Mouse (Mus musculus) kidney, postnatal 0 days (tissue): ENCODE measurements around the gene Usp9x. TPM values are rescaled to one million over a fixed set of nuclear protein-coding genes. Genes with fewer than 3 reads are reported as not detected.

Source experiments
- ATAC-seq: fragments of 200-750 bp; cut with Nextera tagmentation; replicated peaks from 2 replicates; pipeline ENCODE4 v1.8.0; 2017; ENCODE audit warnings: low read depth, moderate number of reproducible peaks, moderate TSS enrichment, moderate library complexity; ENCODE audit not compliant: low FRiP score
- DNase-seq: peaks from one replicate; pipeline ENCODE4 v3.0.0-alpha.2; 2016; ENCODE audit warnings: low spot score
- H3K27ac ChIP-seq: fragments of 300-500 bp; sonication (generic); 2 replicates; pipeline ENCODE4 v1.5.1; 2014; ENCODE audit warnings: mild to moderate bottlenecking
- H3K27me3 ChIP-seq: fragments of 300-500 bp; sonication (generic); 2 replicates; pipeline ENCODE4 v1.6.1; 2014; ENCODE audit warnings: low read length, mixed read lengths; ENCODE audit not compliant: insufficient read depth
- H3K36me3 ChIP-seq: fragments of 300-500 bp; sonication (generic); 2 replicates; pipeline ENCODE4 v1.6.1; 2014; ENCODE audit warnings: low read length, mixed read lengths; ENCODE audit not compliant: insufficient read depth
- H3K4me1 ChIP-seq: fragments of 300-500 bp; sonication (generic); replicated peaks from 2 replicates; pipeline ENCODE4 v1.6.1; 2014; ENCODE audit warnings: antibody characterized with exemption, low read length, mixed read lengths; ENCODE audit not compliant: insufficient read depth
- H3K4me2 ChIP-seq: fragments of 300-500 bp; sonication (generic); 2 replicates; pipeline ENCODE4 v1.6.1; 2014; ENCODE audit warnings: mild to moderate bottlenecking, low read length, moderate library complexity, mixed read lengths
- H3K4me3 ChIP-seq: fragments of 300-500 bp; sonication (generic); replicated peaks from 2 replicates; pipeline ENCODE4 v1.5.1; 2014; ENCODE audit warnings: low read depth, low read length
- H3K9ac ChIP-seq: fragments of 300-500 bp; sonication (generic); 2 replicates; pipeline ENCODE4 v1.6.1; 2014; ENCODE audit warnings: low read depth, low read length
- H3K9me3 ChIP-seq: fragments of 300-500 bp; sonication (generic); replicated peaks from 2 replicates; pipeline ENCODE4 v1.6.1; 2016; ENCODE audit warnings: low read length, inconsistent platforms, mixed read lengths
- CTCF ChIP-seq: IDR thresholded peaks from 2 replicates; pipeline ENCODE4 v1.5.1; 2016; ENCODE audit warnings: antibody characterized with exemption, low read depth, mild to moderate bottlenecking, moderate library complexity
- WGBS: fragments of 180-500 bp; shearing (Covaris S2); extraction: QIAGEN DNeasy Blood & Tissue Kit; methylation state at CpG from one replicate; pipeline ENCODE4 v1.1.7; 2014; 5-methylcytosine and 5-hydroxymethylcytosine counted together
- polyA plus RNA-seq: library from polyadenylated mRNA; unstranded; fragments of >200 nt; fragmentation: Nextera tagmentation; extraction: Ambion mirVana; gene quantifications from 2 replicates; pipeline ENCODE4 v1.2.1, GENCODE M21; 2015

Usp9x gene
- 23.2 and 23.8 TPM in 2 replicates for polyA plus RNA-seq

DNA sequence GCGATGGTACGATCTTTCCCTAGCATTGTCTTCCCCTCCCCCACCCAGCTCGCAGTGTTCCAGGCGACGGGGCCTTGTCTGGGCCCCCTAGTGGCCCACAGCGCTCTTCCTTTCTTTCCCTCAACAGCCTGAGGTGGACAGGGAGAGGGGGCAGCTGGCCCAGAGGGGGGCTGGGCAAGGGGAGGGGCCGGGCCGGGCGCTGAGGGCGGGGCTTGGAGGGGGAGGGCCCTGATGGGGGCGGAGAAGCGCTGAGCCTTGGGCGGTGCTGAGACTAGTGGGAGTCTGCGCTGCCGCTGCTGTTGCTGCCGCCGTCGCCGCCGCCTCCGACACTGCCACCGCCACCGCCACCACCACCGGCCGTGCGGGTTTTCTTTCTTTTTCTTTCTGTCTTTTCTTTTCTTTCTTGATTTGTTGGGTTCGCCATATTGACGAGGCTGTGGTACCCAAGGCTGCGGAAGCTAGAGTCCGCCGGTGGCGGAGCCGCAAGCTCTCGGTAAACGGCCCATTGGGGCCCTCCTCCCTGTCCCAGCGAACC, at the start of gene Usp9x:
Gene Usp9x (plus strand): TSS at position 258 of the 535 bp plus-strand sequence.
- ATAC-seq, result peak; percentile 93
- 26% methylated on average over 29 of the region's 36 CpGs for WGBS

DNA sequence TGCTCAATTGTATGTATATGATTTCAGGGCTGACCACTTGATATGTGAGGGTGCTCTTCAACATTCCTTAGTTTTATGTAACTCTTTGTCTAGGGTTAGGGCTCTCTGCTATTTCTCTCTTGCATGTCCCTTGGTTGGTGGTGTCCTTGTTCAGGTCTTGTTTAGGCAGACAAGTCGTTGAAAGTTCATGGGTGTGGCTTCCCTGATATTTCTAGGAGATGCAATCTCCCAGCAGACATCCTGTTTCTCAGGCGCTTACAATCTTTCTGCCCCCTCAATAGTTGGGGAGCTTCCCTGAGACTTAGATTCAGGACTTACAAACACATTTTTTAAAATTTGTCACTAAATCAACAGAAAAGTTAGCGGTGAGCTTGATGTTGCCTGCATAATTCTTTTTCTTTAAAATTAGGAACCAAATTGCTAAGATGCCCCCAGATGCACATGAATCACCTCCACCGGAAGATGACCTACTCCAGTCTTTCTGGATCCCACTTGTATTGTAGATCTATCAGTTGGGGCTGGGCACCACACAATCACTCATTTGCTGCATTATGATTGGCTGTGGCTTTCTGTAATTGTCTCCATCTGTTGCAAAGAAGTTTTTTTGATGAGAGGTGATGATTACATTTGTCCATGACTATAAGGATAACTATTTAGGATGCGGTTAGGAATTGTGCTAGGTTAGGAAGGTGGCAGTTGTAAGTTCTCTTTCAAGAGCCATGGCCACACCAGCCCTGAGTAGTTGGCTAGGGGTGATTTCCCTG, 48.6 kb upstream of the Usp9x start:
- H3K9me3 ChIP-seq, result no peaks in the 10 kb centered on the region
- H3K36me3 ChIP-seq, result no peaks in the 10 kb centered on the region
- 81% methylated on average over 5 of the region's 5 CpGs for WGBS
- no peaks in the 10 kb centered on the region for H3K27me3 ChIP-seq
- no peak overlapping the region for H3K27ac ChIP-seq
- H3K9ac ChIP-seq, result no peak overlapping the region
- TF ChIP-seq CTCF, result no peak
- DNase-seq (no peak), ATAC-seq (no peak)
- no peaks in the 10 kb centered on the region for H3K4me1 ChIP-seq
- H3K4me3 ChIP-seq, result no peak overlapping the region
- H3K4me2 ChIP-seq, result no peak overlapping the region

More for the DNA sequence above, at the start of gene Usp9x:
- Histone ChIP-seq H3K4me1 (no peaks in the 10 kb centered on the region), H3K4me3 (peak within 1 kb of the TSS; percentile 73), H3K4me2 (peak within 1 kb of the TSS; percentile 54), H3K9ac (peak within 1 kb of the TSS; percentile 87), H3K27ac (peak within 1 kb of the TSS; percentile 96), H3K36me3 (no peaks in the 10 kb centered on the region), H3K27me3 (no peaks in the 10 kb centered on the region), H3K9me3 (no peaks in the 10 kb centered on the region)
- peak; percentile 74 for TF ChIP-seq CTCF
- peak; percentile 91 for DNase-seq

DNA sequence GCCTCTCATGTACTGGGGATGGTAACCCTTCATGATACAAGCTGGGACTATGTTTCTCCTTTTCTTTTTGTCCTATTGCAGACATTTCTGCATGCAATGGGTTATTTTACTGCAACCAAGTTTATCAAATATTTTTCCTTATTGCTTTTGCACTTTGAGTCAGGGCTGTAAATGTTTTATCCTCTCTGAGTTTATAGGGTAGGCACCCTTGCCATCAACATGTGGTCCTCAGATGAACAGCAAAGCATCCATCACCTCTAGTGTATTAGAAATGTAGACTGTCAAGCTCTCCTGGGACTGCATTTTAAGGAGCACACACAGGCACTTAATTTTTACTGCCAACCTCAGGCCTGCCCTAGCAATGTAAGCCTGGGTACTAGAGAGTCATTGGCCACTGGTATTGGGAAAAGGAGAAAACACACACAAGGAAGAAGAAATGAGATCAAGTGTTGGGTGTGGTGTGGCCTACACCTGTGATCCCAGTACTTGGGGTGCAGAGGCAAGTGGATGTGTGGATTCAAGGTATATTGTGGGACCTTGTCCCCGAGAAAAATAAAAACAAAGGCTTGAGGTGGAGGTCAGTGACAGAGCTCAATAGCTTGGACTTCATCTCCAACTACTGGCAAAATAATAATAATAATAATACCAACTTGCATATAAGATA, 46.6 kb upstream of the Usp9x start:
- H3K27me3 ChIP-seq, result no peaks in the 10 kb centered on the region
- ATAC-seq (no peak), DNase-seq (no peak)
- H3K4me1 ChIP-seq, result no peaks in the 10 kb centered on the region
- H3K4me2 ChIP-seq, result no peak overlapping the region
- no peaks in the 10 kb centered on the region for H3K36me3 ChIP-seq
- H3K27ac ChIP-seq, result no peak overlapping the region
- H3K9me3 ChIP-seq, result no peaks in the 10 kb centered on the region
- no peak overlapping the region for H3K4me3 ChIP-seq
- no peak overlapping the region for H3K9ac ChIP-seq
- TF ChIP-seq CTCF, result no peak
- WGBS, result 78% methylated on average over 1 of the region's 1 CpGs

DNA sequence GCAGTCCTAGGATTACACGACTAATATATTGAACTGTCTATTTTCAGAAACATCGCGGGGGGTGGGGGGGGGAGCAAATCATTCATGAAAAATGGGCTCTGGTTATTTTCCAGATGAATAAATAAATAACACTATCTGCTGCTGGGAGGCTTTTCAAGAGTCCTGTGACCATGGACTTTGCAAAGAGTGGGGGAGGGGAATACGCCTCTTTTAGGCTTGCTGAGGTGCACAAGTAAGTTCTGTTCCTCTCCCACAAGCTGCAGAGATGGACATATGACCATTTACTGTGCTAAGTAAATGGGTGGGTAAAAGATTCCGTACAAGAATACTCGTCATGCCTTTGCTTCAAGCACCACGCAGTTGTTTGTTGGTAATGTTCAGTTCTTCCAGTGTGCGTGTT, 46.0 kb upstream of the Usp9x start:
- H3K27ac ChIP-seq, result no peak overlapping the region
- H3K9me3 ChIP-seq, result no peaks in the 10 kb centered on the region
- no peaks in the 10 kb centered on the region for H3K36me3 ChIP-seq
- H3K4me3 ChIP-seq, result no peak overlapping the region
- ATAC-seq, result no peak
- no peaks in the 10 kb centered on the region for H3K4me1 ChIP-seq
- no peak for DNase-seq
- no peak for TF ChIP-seq CTCF
- H3K4me2 ChIP-seq, result no peak overlapping the region
- WGBS, result 72% methylated on average over 8 of the region's 8 CpGs
- no peaks in the 10 kb centered on the region for H3K27me3 ChIP-seq
- no peak overlapping the region for H3K9ac ChIP-seq

DNA sequence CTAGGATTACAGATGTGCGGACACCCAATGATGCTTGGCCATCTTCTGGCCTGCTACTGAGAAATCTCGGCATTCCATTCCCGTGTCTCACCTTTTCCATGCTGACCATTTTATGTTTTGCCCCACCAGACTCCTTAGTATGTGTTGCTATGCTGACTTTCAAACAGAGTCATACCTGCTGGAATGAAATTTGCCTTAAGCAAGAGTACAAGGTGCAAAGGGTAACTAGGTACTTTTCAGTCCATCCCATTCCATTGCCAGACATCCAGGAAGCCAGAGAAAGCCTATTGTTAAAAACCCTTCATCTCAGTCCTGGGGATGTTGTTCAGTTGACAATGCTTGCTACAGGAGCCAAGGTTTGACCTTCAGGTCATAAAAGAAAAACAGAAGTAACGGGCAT, 43.1 kb upstream of the Usp9x start:
- Histone ChIP-seq H3K27me3 (no peaks in the 10 kb centered on the region), H3K4me1 (no peaks in the 10 kb centered on the region), H3K4me2 (no peak overlapping the region), H3K9me3 (no peaks in the 10 kb centered on the region), H3K9ac (no peak overlapping the region), H3K27ac (no peak overlapping the region), H3K4me3 (no peak overlapping the region), H3K36me3 (no peaks in the 10 kb centered on the region)
- WGBS, result 78% methylated on average over 4 of the region's 4 CpGs
- TF ChIP-seq CTCF, result no peak
- DNase-seq (no peak), ATAC-seq (no peak)

DNA sequence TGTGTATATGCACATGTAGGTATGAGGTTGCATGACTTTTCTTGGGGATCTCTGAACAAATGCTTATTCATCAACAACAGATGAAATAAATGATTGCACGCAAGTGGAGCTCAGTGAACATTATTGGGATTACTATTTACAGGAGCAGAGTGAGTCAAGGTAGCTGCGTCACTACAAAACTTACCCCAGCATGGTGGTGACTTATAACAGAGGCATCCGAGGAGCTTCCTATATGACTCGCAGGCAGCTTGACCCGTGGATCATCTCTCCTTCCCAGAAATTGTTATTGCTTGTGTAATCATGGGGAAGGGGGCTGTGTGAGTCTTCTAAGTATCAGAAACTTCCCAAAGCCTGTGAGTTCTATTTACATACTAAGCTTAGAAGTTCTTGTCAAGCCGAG, 41.3 kb upstream of the Usp9x start:
- no peak for ATAC-seq
- Histone ChIP-seq H3K4me3 (no peak overlapping the region), H3K27ac (no peak overlapping the region), H3K4me1 (no peaks in the 10 kb centered on the region), H3K9ac (no peak overlapping the region), H3K9me3 (no peaks in the 10 kb centered on the region), H3K27me3 (no peaks in the 10 kb centered on the region), H3K36me3 (no peaks in the 10 kb centered on the region), H3K4me2 (no peak overlapping the region)
- TF ChIP-seq CTCF, result no peak
- no peak for DNase-seq
- WGBS, result 91% methylated on average over 6 of the region's 6 CpGs
